Mouse (Mus musculus) lung, embryonic 16.5 days (tissue): ENCODE data around the gene Cage1. TPM values are rescaled to one million over a fixed set of nuclear protein-coding genes. Genes with fewer than 3 reads are reported as not detected.

Source experiments
- ATAC-seq: fragments of 200-750 bp; cut with Nextera tagmentation; 2 replicates; pipeline ENCODE4 v1.8.0; 2017; ENCODE audit warnings: low read depth, mild to moderate bottlenecking, moderate library complexity
- H3K27ac ChIP-seq: fragments of 300-500 bp; sonication (generic); 2 replicates; pipeline ENCODE4 v1.5.1; 2014; ENCODE audit warnings: mild to moderate bottlenecking, control low read depth, low read length
- H3K27me3 ChIP-seq: fragments of 300-500 bp; sonication (generic); 2 replicates; pipeline ENCODE4 v1.6.1; 2014; ENCODE audit warnings: low read depth, low read length, mixed read lengths; ENCODE audit not compliant: control insufficient read depth, insufficient read depth
- H3K36me3 ChIP-seq: fragments of 300-500 bp; sonication (generic); 2 replicates; pipeline ENCODE4 v1.6.1; 2014; ENCODE audit warnings: low read length; ENCODE audit not compliant: control insufficient read depth, insufficient read depth
- H3K4me1 ChIP-seq: fragments of 300-500 bp; sonication (generic); replicated peaks from 2 replicates; pipeline ENCODE4 v1.6.1; 2014; ENCODE audit warnings: low read length, mixed read lengths; ENCODE audit not compliant: control insufficient read depth, insufficient read depth
- H3K4me2 ChIP-seq: fragments of 300-500 bp; sonication (generic); 2 replicates; pipeline ENCODE4 v1.6.1; 2014; ENCODE audit warnings: low read depth, low read length, control low read depth
- H3K4me3 ChIP-seq: fragments of 300-500 bp; sonication (generic); 2 replicates; pipeline ENCODE4 v1.5.1; 2014; ENCODE audit warnings: mild to moderate bottlenecking, low read length, control low read depth
- H3K9ac ChIP-seq: fragments of 300-500 bp; sonication (generic); 2 replicates; pipeline ENCODE4 v1.6.1; 2014; ENCODE audit warnings: low read length, control low read depth
- H3K9me3 ChIP-seq: fragments of 300-500 bp; sonication (generic); 2 replicates; pipeline ENCODE4 v1.6.1; 2016; ENCODE audit warnings: low read length; ENCODE audit not compliant: control insufficient read depth
- WGBS: fragments of 180-500 bp; shearing (Covaris S2); extraction: QIAGEN DNeasy Blood & Tissue Kit; methylation state at CpG from one replicate; pipeline ENCODE4 v1.1.7; 2014; 5-methylcytosine and 5-hydroxymethylcytosine counted together
- polyA plus RNA-seq: library from polyadenylated mRNA; unstranded; fragments of >200 nt; fragmentation: Nextera tagmentation; extraction: Ambion mirVana; gene quantifications from 2 replicates; pipeline ENCODE4 v1.2.1, GENCODE M21; 2015

The Cage1 gene
- polyA plus RNA-seq, 1 experiment from 2014 or later, result 1.1 TPM

GRCm38 (mm10) chr13:38018791-38019190, 18.1 kb downstream of the Cage1 start:
- Histone ChIP-seq H3K4me1 (no peaks in the 10 kb centered on the region), H3K9ac (no peak overlapping the region), H3K27ac (no peak overlapping the region), H3K36me3 (no peaks in the 10 kb centered on the region), H3K9me3 (peaks cover 2% of the 10 kb centered on the region; the same call in 1 of the 2 replicates), H3K4me2 (no peak overlapping the region), H3K4me3 (no peak overlapping the region), H3K27me3 (no peaks in the 10 kb centered on the region)
- ATAC-seq, result no peak
- 51% methylated on average over 3 of the region's 3 CpGs for WGBS

DNA sequence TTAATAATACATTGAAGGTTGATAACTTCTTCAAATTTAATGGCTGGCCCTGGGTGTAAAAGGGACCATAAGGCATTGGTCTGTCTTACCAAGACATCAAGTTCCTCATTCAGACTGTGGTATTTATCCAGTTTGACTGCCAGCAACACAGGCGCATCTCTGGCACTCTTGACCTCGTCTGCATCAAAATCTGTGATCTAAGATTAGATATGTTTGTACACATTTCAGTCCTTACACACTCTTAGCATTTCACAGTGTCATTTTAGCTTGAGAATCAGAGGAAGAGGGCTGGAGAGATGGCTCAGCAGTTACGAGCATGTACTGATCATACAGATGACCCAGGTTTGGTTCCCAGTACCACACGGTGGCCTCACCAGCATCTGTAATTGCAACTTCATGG, 21.3 kb downstream of the Cage1 start:
- H3K9ac ChIP-seq, result no peak overlapping the region
- H3K27me3 ChIP-seq, result no peaks in the 10 kb centered on the region
- H3K36me3 ChIP-seq, result no peaks in the 10 kb centered on the region
- no peak overlapping the region for H3K4me3 ChIP-seq
- no peak for ATAC-seq
- H3K4me1 ChIP-seq, result no peaks in the 10 kb centered on the region
- peaks cover 2% of the 10 kb centered on the region; the same call in 1 of the 2 replicates for H3K9me3 ChIP-seq
- H3K27ac ChIP-seq, result no peak overlapping the region
- H3K4me2 ChIP-seq, result no peak overlapping the region
- WGBS, result 79% methylated on average over 4 of the region's 4 CpGs

GRCm38 (mm10) chr13:38012436-38012835, 24.4 kb downstream of the Cage1 start:
- no peak overlapping the region for H3K27ac ChIP-seq
- no peak for ATAC-seq
- no peak overlapping the region for H3K4me2 ChIP-seq
- 76% methylated on average over 5 of the region's 5 CpGs for WGBS
- no peaks in the 10 kb centered on the region for H3K27me3 ChIP-seq
- H3K4me3 ChIP-seq, result no peak overlapping the region
- no peak overlapping the region for H3K9ac ChIP-seq
- no peaks in the 10 kb centered on the region for H3K9me3 ChIP-seq
- no peaks in the 10 kb centered on the region for H3K4me1 ChIP-seq
- H3K36me3 ChIP-seq, result no peaks in the 10 kb centered on the region

DNA sequence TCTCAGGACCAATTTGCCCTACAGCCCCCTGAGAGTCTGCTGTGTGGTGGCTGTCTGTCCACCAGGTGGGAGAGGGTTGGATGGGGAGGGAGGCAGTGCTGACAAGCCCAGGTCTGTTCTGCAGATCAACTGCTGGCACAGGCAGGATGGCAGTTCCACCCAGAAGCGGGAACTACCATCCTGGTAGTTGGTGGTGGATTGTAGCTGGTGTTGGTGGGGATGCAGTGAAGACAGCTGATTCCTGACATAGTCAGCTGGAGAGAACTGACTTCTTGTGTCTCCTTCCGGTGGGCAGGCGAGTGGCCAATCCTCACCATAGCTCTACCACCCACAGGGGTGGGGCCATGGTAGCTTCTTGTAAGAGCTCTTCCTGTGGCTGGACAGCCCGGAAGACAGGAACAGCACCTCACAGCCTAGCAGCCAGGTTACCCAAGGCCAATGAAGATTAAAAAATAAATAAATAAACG, 26.4 kb downstream of the Cage1 start:
- Histone ChIP-seq H3K9me3 (no peaks in the 10 kb centered on the region), H3K4me2 (no peak overlapping the region), H3K27me3 (no peaks in the 10 kb centered on the region), H3K9ac (no peak overlapping the region), H3K4me3 (no peak overlapping the region), H3K4me1 (no peaks in the 10 kb centered on the region), H3K27ac (no peak overlapping the region), H3K36me3 (no peaks in the 10 kb centered on the region)
- ATAC-seq, result no peak
- WGBS, result 60% methylated on average over 5 of the region's 5 CpGs

GRCm38 (mm10) chr13:38009721-38010408, 27.0 kb downstream of the Cage1 start:
- no peak overlapping the region for H3K4me3 ChIP-seq
- H3K36me3 ChIP-seq, result no peaks in the 10 kb centered on the region
- H3K4me1 ChIP-seq, result no peaks in the 10 kb centered on the region
- H3K9ac ChIP-seq, result no peak overlapping the region
- H3K4me2 ChIP-seq, result no peak overlapping the region
- WGBS, result 72% methylated on average over 5 of the region's 5 CpGs
- H3K27ac ChIP-seq, result no peak overlapping the region
- H3K9me3 ChIP-seq, result no peaks in the 10 kb centered on the region
- ATAC-seq, result no peak
- H3K27me3 ChIP-seq, result no peaks in the 10 kb centered on the region

DNA sequence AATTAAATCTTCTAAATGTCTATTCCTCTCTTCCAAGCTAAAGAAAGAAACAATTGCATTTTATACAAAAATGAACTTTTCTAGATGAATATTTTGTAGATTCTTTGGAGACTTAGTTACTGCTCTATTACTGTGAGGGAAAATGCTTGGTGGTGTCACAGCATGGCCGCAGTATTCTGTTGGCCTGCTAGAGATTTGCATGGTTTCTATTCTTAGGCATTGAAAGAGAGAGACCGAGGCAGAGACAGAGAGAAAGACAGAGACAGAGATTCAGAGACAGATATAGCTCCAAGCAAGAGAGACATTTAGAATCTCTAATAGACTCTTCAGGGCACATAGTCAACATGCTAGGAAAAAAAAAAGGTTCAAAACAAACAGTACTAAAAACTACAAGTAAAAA, 28.9 kb downstream of the Cage1 start:
- Histone ChIP-seq H3K9me3 (no peaks in the 10 kb centered on the region), H3K36me3 (no peaks in the 10 kb centered on the region), H3K4me1 (no peaks in the 10 kb centered on the region), H3K4me3 (no peak overlapping the region), H3K27me3 (no peaks in the 10 kb centered on the region), H3K9ac (no peak overlapping the region), H3K27ac (no peak overlapping the region), H3K4me2 (no peak overlapping the region)
- WGBS, result 90% methylated on average over 2 of the region's 2 CpGs
- ATAC-seq, result no peak

DNA sequence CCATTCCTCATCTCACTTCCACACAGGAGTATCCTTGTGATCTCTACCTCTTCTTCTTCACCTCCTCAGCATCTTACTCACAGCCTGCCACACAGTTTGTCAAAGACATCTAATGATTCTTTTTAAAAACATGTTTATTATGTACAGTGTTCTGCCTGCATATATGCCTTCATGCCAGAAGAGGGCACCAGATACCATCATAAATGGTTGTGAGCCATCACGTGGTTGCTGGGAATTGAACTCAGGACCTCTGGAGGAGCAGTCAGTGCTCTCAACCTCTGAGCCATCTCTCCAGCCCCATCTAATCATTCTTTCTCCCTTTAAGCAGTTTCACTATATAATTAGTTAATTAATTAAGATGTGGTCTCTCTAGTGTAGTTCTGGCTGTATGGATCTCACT, 34.4 kb downstream of the Cage1 start:
- no peak overlapping the region for H3K4me2 ChIP-seq
- 44% methylated on average over 1 of the region's 1 CpGs for WGBS
- no peaks in the 10 kb centered on the region for H3K4me1 ChIP-seq
- no peak overlapping the region for H3K4me3 ChIP-seq
- no peak for ATAC-seq
- H3K27me3 ChIP-seq, result no peaks in the 10 kb centered on the region
- H3K27ac ChIP-seq, result no peak overlapping the region
- no peaks in the 10 kb centered on the region for H3K9me3 ChIP-seq
- H3K9ac ChIP-seq, result no peak overlapping the region
- no peaks in the 10 kb centered on the region for H3K36me3 ChIP-seq

DNA sequence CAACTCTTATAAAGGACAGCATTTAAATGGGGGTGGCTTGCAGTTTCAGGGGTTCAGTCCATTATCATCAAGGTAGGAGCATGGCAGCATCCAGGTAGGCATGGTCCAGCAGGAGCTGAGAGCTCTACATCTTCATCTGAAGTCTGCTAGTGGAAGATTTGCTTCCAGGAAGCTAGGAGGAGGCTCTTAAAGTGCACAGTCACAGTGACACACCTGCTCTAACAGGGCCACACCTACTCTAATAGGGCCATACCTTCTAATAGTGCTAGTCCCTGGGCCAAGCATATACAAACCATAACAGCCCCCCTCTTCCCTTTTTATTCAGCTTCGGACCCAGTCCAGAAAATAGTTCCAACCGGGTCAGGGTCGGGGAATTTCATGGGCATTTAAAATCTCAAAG, 37.2 kb downstream of the Cage1 start:
- 77% methylated on average over 3 of the region's 3 CpGs for WGBS
- Histone ChIP-seq H3K36me3 (no peaks in the 10 kb centered on the region), H3K4me2 (no peak overlapping the region), H3K27me3 (no peaks in the 10 kb centered on the region), H3K4me1 (no peaks in the 10 kb centered on the region), H3K9me3 (no peaks in the 10 kb centered on the region), H3K27ac (no peak overlapping the region), H3K9ac (no peak overlapping the region), H3K4me3 (no peak overlapping the region)
- no peak for ATAC-seq

DNA sequence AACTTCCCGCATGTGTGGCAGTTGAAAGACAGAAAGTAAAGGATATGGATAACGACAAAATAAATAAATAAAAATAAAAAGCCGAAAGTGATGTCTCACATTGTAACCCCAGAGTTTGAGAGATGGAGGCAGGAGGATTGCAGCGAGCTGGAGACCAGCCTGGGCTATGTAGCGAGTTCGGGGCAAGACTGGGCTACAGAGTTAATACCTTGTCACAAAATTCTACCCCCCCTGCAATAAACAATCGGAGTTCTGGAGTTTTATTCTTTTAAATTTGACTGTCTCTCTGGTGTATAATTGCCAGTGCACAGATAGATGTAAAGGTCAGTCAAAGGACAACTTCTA, 42.5 kb downstream of the Cage1 start:
- Histone ChIP-seq H3K4me1 (peaks cover 2% of the 10 kb centered on the region; the same call in 1 of the 2 replicates), H3K36me3 (peaks cover 17% of the 10 kb centered on the region; the same call in 1 of the 2 replicates), H3K27me3 (no peaks in the 10 kb centered on the region), H3K27ac (no peak overlapping the region), H3K9ac (peak overlapping the region; percentile 63), H3K9me3 (no peaks in the 10 kb centered on the region), H3K4me2 (peak overlapping the region; percentile 62), H3K4me3 (peak overlapping the region; percentile 91)
- WGBS, result 12% methylated on average over 7 of the region's 7 CpGs
- ATAC-seq, result no peak; the same call in 1 of the 2 replicates
